Mouse (Mus musculus): ENCODE data around the gene Hnrnpab.

The Hnrnpab gene

GRCm38 (mm10) chr11:51606447-51607095, at the start of gene Hnrnpab:
Gene Hnrnpab (minus strand): TSS chr11:51606847.
- peak; percentile 95 to 97 for DNase-seq (ENCODE audit: low spot score in 2 of 2)

- no peak for DNase-seq (ENCODE audit: low spot score in 2 of 2)
Measured at GRCm38 (mm10) chr11:51654891-51655290, 48.2 kb upstream of the Hnrnpab start.

GRCm38 (mm10) chr11:51653736-51654135, 47.1 kb upstream of the Hnrnpab start:
- DNase-seq (ENCODE audit: low spot score in 2 of 2), result no peak

- no peak for DNase-seq (ENCODE audit: low spot score in 2 of 2)
Measured at GRCm38 (mm10) chr11:51652889-51653418, 46.3 kb upstream of the Hnrnpab start.

- peak; percentile 80 to 81 for DNase-seq (ENCODE audit: low spot score in 2 of 2)
Measured at GRCm38 (mm10) chr11:51650691-51651515, 44.3 kb upstream of the Hnrnpab start, which contains the start of the genes N4bp3 and D930048N14Rik. Gene N4bp3 (minus strand): TSS chr11:51650842. Gene D930048N14Rik (plus strand): TSS chr11:51650954.

- DNase-seq (ENCODE audit: low spot score in 2 of 2), result peak in 1 of 2 experiments; percentile 33
Measured at GRCm38 (mm10) chr11:51650261-51650660, 43.6 kb upstream of the Hnrnpab start.

GRCm38 (mm10) chr11:51649889-51650199, 43.2 kb upstream of the Hnrnpab start:
- DNase-seq (ENCODE audit: low spot score in 2 of 2), result no peak

- DNase-seq (ENCODE audit: low spot score in 2 of 2), result no peak
Measured at GRCm38 (mm10) chr11:51649111-51649888, 42.7 kb upstream of the Hnrnpab start.

- no peak for DNase-seq (ENCODE audit: low spot score in 2 of 2)
Measured at GRCm38 (mm10) chr11:51648566-51648965, 41.9 kb upstream of the Hnrnpab start.

GRCm38 (mm10) chr11:51646751-51647667, 40.4 kb upstream of the Hnrnpab start:
- peak; percentile 37 to 41 for DNase-seq (ENCODE audit: low spot score in 2 of 2)

- DNase-seq (ENCODE audit: low spot score in 2 of 2), result no peak
Measured at GRCm38 (mm10) chr11:51646245-51646644, 39.6 kb upstream of the Hnrnpab start.

- DNase-seq (ENCODE audit: low spot score in 2 of 2), result no peak
Measured at GRCm38 (mm10) chr11:51645293-51645692, 38.6 kb upstream of the Hnrnpab start.

- DNase-seq (ENCODE audit: low spot score in 2 of 2), result peak; percentile 87
Measured at GRCm38 (mm10) chr11:51644217-51644616, 37.6 kb upstream of the Hnrnpab start.

- DNase-seq (ENCODE audit: low spot score in 2 of 2), result peak; percentile 41 to 48
Measured at GRCm38 (mm10) chr11:51643761-51644160, 37.1 kb upstream of the Hnrnpab start.

- DNase-seq (ENCODE audit: low spot score in 2 of 2), result no peak
Measured at GRCm38 (mm10) chr11:51643202-51643601, 36.6 kb upstream of the Hnrnpab start.

- no peak for DNase-seq (ENCODE audit: low spot score in 2 of 2)
Measured at GRCm38 (mm10) chr11:51640748-51641147, 34.1 kb upstream of the Hnrnpab start.

GRCm38 (mm10) chr11:51638497-51638896, 31.9 kb upstream of the Hnrnpab start:
- DNase-seq (ENCODE audit: low spot score in 2 of 2), result no peak

GRCm38 (mm10) chr11:51637971-51638414, 31.3 kb upstream of the Hnrnpab start:
- DNase-seq (ENCODE audit: low spot score in 2 of 2), result peak; percentile 81 to 86

GRCm38 (mm10) chr11:51636323-51636684, 29.7 kb upstream of the Hnrnpab start:
- peak; percentile 74 to 78 for DNase-seq (ENCODE audit: low spot score in 2 of 2)

GRCm38 (mm10) chr11:51635525-51636322, 29.1 kb upstream of the Hnrnpab start, which contains the start of gene Rmnd5b:
Gene Rmnd5b (minus strand): TSS chr11:51635896.
- DNase-seq (ENCODE audit: low spot score in 2 of 2), result peak; percentile 81 to 83

All from spleen, postnatal 36 days (tissue).